Mouse (Mus musculus) Patski (cell line): Measurements from ENCODE around the gene Nudt16l1. TPM values are rescaled to one million over a fixed set of nuclear protein-coding genes. Genes with fewer than 3 reads are reported as not detected.

Experiments used
- ATAC-seq: fragments of 100-300 bp; one replicate; pipeline ENCODE4 v1.8.0; 2021
- CTCF ChIA-PET: fragments of 350-600 bp; sonication (Branson Sonifier 250); formaldehyde crosslinking; loops from one replicate; lab custom pipeline; 2022; ENCODE audit warnings: inconsistent platforms; lab: Charles Lee
- POLR2A ChIA-PET: fragments of 350-600 bp; sonication (Branson Sonifier 250); formaldehyde crosslinking; loops from one replicate; lab custom pipeline; 2022; ENCODE audit warnings: antibody characterized with exemption, inconsistent platforms; lab: Charles Lee
- DNase-seq: peaks from one replicate; pipeline ENCODE4 v3.0.0-alpha.2; 2011; ENCODE audit warnings: low read depth, low spot score
- H3K27me3 ChIP-seq: fragments of 371-371 bp; one replicate; pipeline ENCODE4 v1.5.1; 2021
- CTCF ChIP-seq: fragments of 100-300 bp; IDR thresholded peaks from one replicate; pipeline ENCODE4 v1.5.1; 2021
- in situ Hi-C: fragments of 300-500 bp; cut with MboI; formaldehyde crosslinking; loops from 3 replicates; pipeline ENCODE4 v1.11.1; 2018; ENCODE audit warnings: low pct_unique_long_range_greater_than_20kb, mixed read lengths
- polyA plus RNA-seq: library from polyadenylated mRNA; unstranded; gene quantifications from one replicate; pipeline ENCODE4 v1.2.3, GENCODE M21; 2021

The Nudt16l1 gene
- 57.9 TPM for polyA plus RNA-seq

GRCm38 (mm10) chr16:4938461-4938860, at the start of gene Nudt16l1:
TSS of gene Nudt16l1 (plus strand) at chr16:4938761.
- no peak for ATAC-seq
- POLR2A ChIA-PET: interaction anchor here (0.7 to 1.1 kb wide), 2 partner anchors 8 to 242 kb away, joined by 4 read pairs; no protein-coding TSS in a partner anchor
- CTCF ChIA-PET: interaction anchor here (1.3 kb wide), 1 partner anchor 24 kb away, joined by 5 read pairs; no protein-coding TSS in a partner anchor

GRCm38 (mm10) chr16:4890201-4890709, 48.3 kb upstream of the Nudt16l1 start:
- DNase-seq: no peak
- POLR2A ChIA-PET: interaction anchor here (0.7 to 2.6 kb wide), 3 partner anchors 10 to 70 kb away, joined by 3 to 9 read pairs (median 4); partner anchors contain the start of gene Ubald1

More at GRCm38 (mm10) chr16:4938461-4938860, at the start of gene Nudt16l1:
- H3K27me3 ChIP-seq: no peaks in the 10 kb centered on the region
- in situ Hi-C loops: no loop called here
- no peak for TF ChIP-seq CTCF
- DNase-seq: no peak

GRCm38 (mm10) chr16:4892171-4892570, 46.4 kb upstream of the Nudt16l1 start:
- DNase-seq: no peak
- H3K27me3 ChIP-seq: no peaks in the 10 kb centered on the region
- no peak for ATAC-seq
- ChIA-PET CTCF (interaction anchor here (1.2 kb wide), 1 partner anchor 21 kb away, joined by 5 read pairs; no protein-coding TSS in a partner anchor), POLR2A (no interaction called here)
- in situ Hi-C loops: no loop called here
- TF ChIP-seq CTCF: no peak

More at GRCm38 (mm10) chr16:4890201-4890709, 48.3 kb upstream of the Nudt16l1 start:
- no peaks in the 10 kb centered on the region for H3K27me3 ChIP-seq
- no peak for TF ChIP-seq CTCF
- CTCF ChIA-PET: interaction anchor here (1.1 to 4.7 kb wide), 4 partner anchors 10 to 23 kb away, joined by 3 to 24 read pairs (median 4); no protein-coding TSS in a partner anchor
- in situ Hi-C loops: no loop called here
- no peak for ATAC-seq

- DNase-seq (no peak), ATAC-seq (no peak)
- POLR2A ChIA-PET: interaction anchor here (1.0 kb wide), 1 partner anchor 14 kb away, joined by 3 read pairs; the partner anchor contains the start of gene Ubald1
- CTCF ChIA-PET: no interaction called here
- in situ Hi-C loops: no loop called here
- H3K27me3 ChIP-seq: no peaks in the 10 kb centered on the region
- TF ChIP-seq CTCF: no peak
These were observed 44.2 kb upstream of the Nudt16l1 start for GRCm38 (mm10) chr16:4894201-4894908.

GRCm38 (mm10) chr16:4896249-4897027, 42.1 kb upstream of the Nudt16l1 start:
- ChIA-PET CTCF (interaction anchor here (1.0 kb wide), 1 partner anchor 9 kb away, joined by 3 read pairs; no protein-coding TSS in a partner anchor), POLR2A (interaction anchor here (1.0 to 1.7 kb wide), 4 partner anchors 9 to 31 kb away, joined by 3 to 7 read pairs (median 4); no protein-coding TSS in a partner anchor)
- in situ Hi-C loops: no loop called here
- H3K27me3 ChIP-seq: no peaks in the 10 kb centered on the region
- TF ChIP-seq CTCF: no peak
- ATAC-seq (peak; percentile 78), DNase-seq (no peak)

GRCm38 (mm10) chr16:4897146-4897730, 41.3 kb upstream of the Nudt16l1 start:
- CTCF ChIA-PET: no interaction called here
- no peaks in the 10 kb centered on the region for H3K27me3 ChIP-seq
- in situ Hi-C loops: no loop called here
- POLR2A ChIA-PET: interaction anchor here (1.7 kb wide), 1 partner anchor 15 kb away, joined by 7 read pairs; no protein-coding TSS in a partner anchor
- DNase-seq (no peak), ATAC-seq (no peak)
- no peak for TF ChIP-seq CTCF

- TF ChIP-seq CTCF: no peak
- H3K27me3 ChIP-seq: no peaks in the 10 kb centered on the region
- POLR2A ChIA-PET: no interaction called here
- DNase-seq (no peak), ATAC-seq (no peak)
- CTCF ChIA-PET: interaction anchor here (1.2 to 1.7 kb wide), 2 partner anchors 11 to 14 kb away, joined by 3 to 7 read pairs; no protein-coding TSS in a partner anchor
- in situ Hi-C loops: no loop called here
These were observed 39.7 kb upstream of the Nudt16l1 start for GRCm38 (mm10) chr16:4898881-4899280.

- CTCF ChIA-PET: interaction anchor here (1.1 to 1.7 kb wide), 2 partner anchors 10 to 14 kb away, joined by 3 to 7 read pairs; no protein-coding TSS in a partner anchor
- no peaks in the 10 kb centered on the region for H3K27me3 ChIP-seq
- ATAC-seq (no peak), DNase-seq (no peak)
- in situ Hi-C loops: no loop called here
- POLR2A ChIA-PET: no interaction called here
- no peak for TF ChIP-seq CTCF
These were observed 38.9 kb upstream of the Nudt16l1 start for GRCm38 (mm10) chr16:4899711-4900110.

- CTCF ChIA-PET: interaction anchor here (0.9 to 1.4 kb wide), 2 partner anchors 11 to 14 kb away, joined by 3 to 6 read pairs; no protein-coding TSS in a partner anchor
- POLR2A ChIA-PET: interaction anchor here (1.1 kb wide), 1 partner anchor 21 kb away, joined by 3 read pairs; the partner anchor contains the start of gene Ubald1
- ATAC-seq (no peak), DNase-seq (no peak)
- no peak for TF ChIP-seq CTCF
- H3K27me3 ChIP-seq: no peaks in the 10 kb centered on the region
- in situ Hi-C loops: no loop called here
These were observed 37.4 kb upstream of the Nudt16l1 start for GRCm38 (mm10) chr16:4901167-4901566.
